ENCODE assay signal across 13 mouse cellular contexts in the genomic region with DNA sequence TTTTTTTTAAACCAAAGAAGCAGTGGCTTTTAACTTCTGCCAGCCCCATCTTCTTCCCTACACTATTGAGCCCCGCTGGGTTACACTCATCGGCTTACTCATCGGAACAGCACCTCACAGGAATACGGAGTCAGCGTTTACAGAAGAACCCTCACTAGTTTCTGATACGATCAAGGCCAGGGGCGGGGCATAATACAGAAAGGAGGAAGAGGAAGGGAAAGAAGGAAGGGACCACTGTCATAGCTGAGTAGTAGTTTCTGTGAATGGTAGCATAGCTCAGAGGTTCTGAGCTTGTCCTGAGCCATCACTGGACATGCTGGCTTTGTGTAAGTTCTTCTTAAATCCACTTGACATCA. TPM values are rescaled to one million over a fixed set of nuclear protein-coding genes. Genes with fewer than 3 reads are reported as not detected.
DNase-seq lines count a peak whose midpoint lies in the region; ATAC-seq and TF ChIP-seq lines count a peak whose summit lies in the region.
"Had no signal": no experiment of that assay in that cellular context is flagged by ENCODE, and none has a peak within 500 bp of the region (broad histone marks: within the 10 kb centered on the region; RNA-seq: fewer than 3 reads in every experiment).

No protein-coding gene starts in this region.

- H3K36me3 ChIP-seq in liver, adult 2 months (ENCODE audit: control insufficient read depth, insufficient read depth, low read length) = no peaks in the 10 kb centered on the region
- H3K36me3 ChIP-seq in liver, embryonic 11.5 days (ENCODE audit: control insufficient read depth, insufficient read depth, low read length) = no peaks in the 10 kb centered on the region
- H3K36me3 ChIP-seq: limb, embryonic 15.5 days had no signal

- H3K4me2 ChIP-seq in liver, embryonic 11.5 days = no peak overlapping the region
- H3K4me2 ChIP-seq: limb, embryonic 15.5 days had no signal

- ATAC-seq in liver, embryonic 11.5 days (replicated peaks; ENCODE audit: low FRiP score) = no peak; the same call in 1 of the 2 replicates
- peak; percentile 97 for ATAC-seq in megakaryocyte, adult 5-6 weeks (ENCODE audit: poor library complexity, severe bottlenecking)
- ATAC-seq: forebrain, postnatal 0 days had no signal

- TF ChIP-seq POLR2A in liver, adult 2 months (IDR thresholded peaks at IDR 0.05; ENCODE audit: extremely low read depth, insufficient read depth, low read length) = no peak

- H3K27me3 ChIP-seq in liver, adult 2 months (ENCODE audit: control insufficient read depth, insufficient read depth, low read length) = no peaks in the 10 kb centered on the region
- no peaks in the 10 kb centered on the region for H3K27me3 ChIP-seq in liver, embryonic 11.5 days (replicated peaks; ENCODE audit: control insufficient read depth, insufficient read depth, low read length)
- H3K27me3 ChIP-seq: limb, embryonic 15.5 days had no signal

- H3K4me1 ChIP-seq in liver, adult 2 months (ENCODE audit: control insufficient read depth, insufficient read depth, low read length) = peaks cover 12% of the 10 kb centered on the region
- no peaks in the 10 kb centered on the region for H3K4me1 ChIP-seq in liver, embryonic 11.5 days (replicated peaks; ENCODE audit: control insufficient read depth, insufficient read depth, low read length)

- 71% methylated on average over 7 of the region's 7 CpGs for WGBS in liver, adult 2 months
- 75% methylated on average over 7 of the region's 7 CpGs for WGBS in liver, embryonic 11.5 days

- intact Hi-C loops in gastrocnemius, postnatal 14 days (cut with DNase I; ENCODE audit: low total_unique reads) = no loop called here

- DNase-seq in adrenal gland, adult 2 months = peak; percentile 54
- no peak for DNase-seq in adrenal gland, postnatal 4 days (ENCODE audit: low spot score in 2 of 2)
- peak; percentile 31 for DNase-seq in liver, adult 2 months (ENCODE audit: extremely low read depth, low read depth, low spot score)
- DNase-seq in liver, embryonic 11.5 days (ENCODE audit: low spot score) = no peak
- peak; percentile 20 for DNase-seq in adrenal gland, postnatal 25 days
- DNase-seq in B cell, adult 2 months = no peak
- no peak for DNase-seq in gastrocnemius, postnatal 14 days
- DNase-seq: forebrain, postnatal 0 days; heart, postnatal 14 days; thymus, adult 2 months had no signal

- no peaks in the 10 kb centered on the region for H3K9me3 ChIP-seq in liver, embryonic 11.5 days (ENCODE audit: control insufficient read depth, low read length)
- H3K9me3 ChIP-seq: G1E; limb, embryonic 15.5 days had no signal

- H3K79me2 ChIP-seq in liver, adult 2 months (ENCODE audit: control insufficient read depth, insufficient read depth, low read length) = no peaks in the 10 kb centered on the region

- no peak for TF ChIP-seq CTCF in liver, adult 2 months (IDR thresholded peaks at IDR 0.05; ENCODE audit: low read depth, low read length)

- H3K9ac ChIP-seq in liver, adult 2 months (ENCODE audit: low read depth, low read length) = no peak overlapping the region
- no peak overlapping the region for H3K9ac ChIP-seq in liver, embryonic 11.5 days (ENCODE audit: low read depth, low read length)
- H3K9ac ChIP-seq: forebrain, postnatal 0 days; limb, embryonic 15.5 days had no signal

- H3K4me3 ChIP-seq in liver, adult 2 months (ENCODE audit: insufficient read depth, low read depth, low read length) = no peak overlapping the region
- no peak overlapping the region for H3K4me3 ChIP-seq in liver, embryonic 11.5 days (ENCODE audit: low read depth, low read length)
- H3K4me3 ChIP-seq: limb, embryonic 15.5 days had no signal

- H3K27ac ChIP-seq in liver, adult 2 months (replicated peaks; ENCODE audit: insufficient read depth, low read depth, low read length) = no peak overlapping the region
- H3K27ac ChIP-seq in liver, embryonic 11.5 days (ENCODE audit: low read depth, low read length) = no peak overlapping the region
- H3K27ac ChIP-seq: limb, embryonic 15.5 days had no signal

RNA-seq across cellular contexts. Expression of gene B3galnt1, which starts 38.8 kb away (rescaled TPM):
- 10 to 100 TPM; 10.2 to 14.2 TPM for total RNA-seq in adrenal gland, adult 2 months (2021)
- 6.0 and 6.4 TPM in 2 replicates for polyA plus RNA-seq in adrenal gland, adult 2 months (2012; rRNA removed)
- total RNA-seq in adrenal gland, postnatal 4 days (2021) = 10 to 100 TPM; 25.9 to 28.9 TPM
- 1.1 and 1.3 TPM in 2 replicates for total RNA-seq in liver, adult 2 months (2014; rRNA removed)
- polyA plus RNA-seq in liver, adult 2 months (2012; rRNA removed) = 0.12 and 0.57 TPM in 2 replicates
- polyA plus RNA-seq in liver, embryonic 11.5 days (2014; fragmentation: Nextera tagmentation; extraction: Ambion mirVana) = 10.0 and 11.3 TPM in 2 replicates
- 14.3 and 17.7 TPM in 2 replicates for total RNA-seq in adrenal gland, postnatal 25 days (2021)
- total RNA-seq in megakaryocyte, adult 5-6 weeks (2015) = 0.41 and 0.42 TPM in 2 replicates
- total RNA-seq in megakaryocyte, adult 5-6 weeks (2017) = 0.65 and 1.7 TPM in 2 replicates
- 1 to 10 TPM; 3.7 to 6.7 TPM for total RNA-seq in gastrocnemius, postnatal 14 days (2021)
- total RNA-seq: G1E had no signal
- polyA plus RNA-seq: G1E had no signal

Comparison
In these comparisons a context has a peak if more than half of its experiments do, and no peak if none do; other contexts are left out.
1. DNase-seq: peak in adrenal gland, adult 2 months (single experiment), liver, adult 2 months (single experiment) and adrenal gland, postnatal 25 days (single experiment); none in adrenal gland, postnatal 4 days (0 of 2), liver, embryonic 11.5 days (single experiment), B cell, adult 2 months (0 of 2) and gastrocnemius, postnatal 14 days (single experiment).